ENCODE assay signal across 8 mouse cellular contexts in genomic region chr16:70313496-70313885, GRCm38 (mm10). TPM values are rescaled to one million over a fixed set of nuclear protein-coding genes. Genes with fewer than 3 reads are reported as not detected.
DNase-seq lines count a peak whose midpoint lies in the region; ATAC-seq lines count a peak whose summit lies in the region.

No protein-coding gene starts in this region.

- no peaks in the 10 kb centered on the region for H3K9me3 ChIP-seq in hindbrain, embryonic 11.5 days (ENCODE audit: control insufficient read depth, low read length)
- H3K9me3 ChIP-seq in midbrain, embryonic 10.5 days (replicated peaks): no peaks in the 10 kb centered on the region

- H3K9ac ChIP-seq in hindbrain, embryonic 11.5 days (ENCODE audit: low read depth, low read length): peak overlapping the region; percentile 77

- H3K4me1 ChIP-seq in hindbrain, embryonic 11.5 days (replicated peaks; ENCODE audit: control insufficient read depth, insufficient read depth, low read length): no peaks in the 10 kb centered on the region
- H3K4me1 ChIP-seq in midbrain, embryonic 10.5 days: peaks cover 16% of the 10 kb centered on the region

- DNase-seq in kidney, adult 11 months: peak; percentile 9
- DNase-seq in kidney, postnatal 4 days: no peak
- DNase-seq in NIH3T3 (ENCODE audit: low read depth): peak; percentile 25
- no peak for DNase-seq in hindbrain, embryonic 11.5 days (ENCODE audit: low spot score)
- no peak for DNase-seq in midbrain, embryonic 10.5 days (ENCODE audit: low spot score)
- no peak for DNase-seq in embryo, embryonic 10.5 days (ENCODE audit: low spot score)
- DNase-seq in cerebellum, adult 9-10 months: no peak
- no peak for DNase-seq in urinary bladder, postnatal 10 days (ENCODE audit: low spot score)

- ATAC-seq in hindbrain, embryonic 11.5 days (ENCODE audit: low FRiP score): 0 out of 2 replicates have a peak, but pooled peaks have one; percentile 0

- no peaks in the 10 kb centered on the region for H3K36me3 ChIP-seq in hindbrain, embryonic 11.5 days (ENCODE audit: control insufficient read depth, insufficient read depth, low read length)
- H3K36me3 ChIP-seq in midbrain, embryonic 10.5 days: no peaks in the 10 kb centered on the region

- H3K27ac ChIP-seq in hindbrain, embryonic 11.5 days (ENCODE audit: low read depth, low read length): peak overlapping the region; percentile 82
- peak overlapping the region; percentile 99 for H3K27ac ChIP-seq in midbrain, embryonic 10.5 days (replicated peaks)

- no peaks in the 10 kb centered on the region for H3K27me3 ChIP-seq in hindbrain, embryonic 11.5 days (ENCODE audit: control insufficient read depth, insufficient read depth, low read length)
- no peaks in the 10 kb centered on the region for H3K27me3 ChIP-seq in midbrain, embryonic 10.5 days (ENCODE audit: low read depth, poor library complexity, severe bottlenecking)

- H3K4me2 ChIP-seq in hindbrain, embryonic 11.5 days (replicated peaks; ENCODE audit: low read depth, low read length): peak overlapping the region; percentile 54

- 4% methylated on average over 7 of the region's 7 CpGs for WGBS in hindbrain, embryonic 11.5 days
- 2% methylated on average over 7 of the region's 7 CpGs for WGBS in midbrain, embryonic 10.5 days

- peak overlapping the region; percentile 54 for H3K4me3 ChIP-seq in hindbrain, embryonic 11.5 days (ENCODE audit: low read depth, low read length)
- H3K4me3 ChIP-seq in midbrain, embryonic 10.5 days: peak overlapping the region; percentile 74

RNA-seq across cellular contexts. Expression of gene Gbe1, which starts 0.3 kb away (rescaled TPM):
- polyA plus RNA-seq in hindbrain, embryonic 11.5 days (2014; fragmentation: Nextera tagmentation; extraction: Ambion mirVana): 15.4 and 15.8 TPM in 2 replicates
- polyA plus RNA-seq in midbrain, embryonic 10.5 days (2016; fragmentation: Nextera tagmentation; extraction: Ambion mirVana): 17.3 and 17.6 TPM in 2 replicates

Comparison
In these comparisons a context has a peak if more than half of its experiments do, and no peak if none do; other contexts are left out.
1. DNase-seq: peak in kidney, adult 11 months (single experiment) and NIH3T3 (single experiment); none in kidney, postnatal 4 days (0 of 2), hindbrain, embryonic 11.5 days (single experiment), midbrain, embryonic 10.5 days (single experiment), embryo, embryonic 10.5 days (single experiment), cerebellum, adult 9-10 months (single experiment) and urinary bladder, postnatal 10 days (single experiment).